Mouse (Mus musculus) brown adipose tissue, adult 24 weeks (tissue): ENCODE data around the gene Fam25c. TPM values are rescaled to one million over a fixed set of nuclear protein-coding genes. Genes with fewer than 3 reads are reported as not detected.

ENCODE experiments used
- H3K27ac ChIP-seq: fragments of 200-500 bp; replicated peaks from 2 replicates; pipeline ENCODE4 v1.5.1; 2012; ENCODE audit warnings: low read depth, mild to moderate bottlenecking, low read length
- H3K4me1 ChIP-seq: fragments of 200-500 bp; 2 replicates; pipeline ENCODE4 v1.6.1; 2012; ENCODE audit warnings: low read length, mixed read lengths; ENCODE audit not compliant: control insufficient read depth, insufficient read depth, insufficient read length
- H3K4me3 ChIP-seq: fragments of 200-500 bp; 2 replicates; pipeline ENCODE4 v1.5.1; 2012; ENCODE audit warnings: low read depth, mild to moderate bottlenecking, low read length, moderate library complexity; ENCODE audit not compliant: insufficient read depth
- polyA plus RNA-seq: library from polyadenylated mRNA; stranded (reverse); fragments of >200 nt; gene quantifications from 2 replicates; pipeline ENCODE4 v1.2.4, GENCODE M21; 2012; ENCODE audit not compliant: missing spikeins, insufficient read depth, insufficient read length

The Fam25c gene
- polyA plus RNA-seq, result 2.9 TPM in 1 of 2 replicates, not detected in the other

DNA sequence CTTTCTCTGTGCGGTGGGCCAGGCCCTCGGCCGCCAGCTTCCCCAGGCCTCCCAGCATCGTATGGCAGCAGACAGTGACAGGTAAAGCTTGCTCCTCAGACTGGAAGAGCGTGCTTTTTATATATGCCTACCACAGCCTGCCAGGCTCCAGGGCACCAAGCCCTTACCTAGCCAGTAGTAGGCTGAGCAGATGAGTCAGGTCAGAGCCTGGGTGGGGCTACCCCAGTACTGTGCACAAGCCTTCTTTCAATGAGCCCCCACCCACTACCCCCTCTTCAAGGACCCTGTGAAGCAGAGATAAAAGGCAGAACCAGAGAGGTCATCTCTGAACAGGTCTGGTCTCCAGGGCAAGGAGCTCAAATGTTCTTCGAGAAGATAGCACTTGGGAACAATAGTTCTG is at the start of gene Fam25c:
Gene Fam25c, minus strand, starts transcription at position 133 of the 400 bp plus-strand sequence.
- Histone ChIP-seq H3K4me3 (no peak within 1 kb of the TSS), H3K4me1 (no peaks in the 10 kb centered on the region; the same call in 1 of the 2 replicates), H3K27ac (no peak within 1 kb of the TSS)

GRCm38 (mm10) chr14:34403424-34403823 is 48.2 kb upstream of the Fam25c start:
- no peak overlapping the region for H3K27ac ChIP-seq
- H3K4me3 ChIP-seq, result no peak overlapping the region
- no peaks in the 10 kb centered on the region for H3K4me1 ChIP-seq

- no peak overlapping the region for H3K4me3 ChIP-seq
- H3K4me1 ChIP-seq, result peaks cover 3% of the 10 kb centered on the region; the same call in 1 of the 2 replicates
- H3K27ac ChIP-seq, result no peak overlapping the region
Observed at GRCm38 (mm10) chr14:34402871-34403270, 47.6 kb upstream of the Fam25c start.

GRCm38 (mm10) chr14:34401135-34401534 is 45.9 kb upstream of the Fam25c start:
- Histone ChIP-seq H3K4me3 (no peak overlapping the region), H3K27ac (no peak overlapping the region), H3K4me1 (peaks cover 7% of the 10 kb centered on the region)

- no peak overlapping the region for H3K27ac ChIP-seq
- H3K4me1 ChIP-seq, result peaks cover 12% of the 10 kb centered on the region
Observed at GRCm38 (mm10) chr14:34400021-34400420, 44.8 kb upstream of the Fam25c start.

DNA sequence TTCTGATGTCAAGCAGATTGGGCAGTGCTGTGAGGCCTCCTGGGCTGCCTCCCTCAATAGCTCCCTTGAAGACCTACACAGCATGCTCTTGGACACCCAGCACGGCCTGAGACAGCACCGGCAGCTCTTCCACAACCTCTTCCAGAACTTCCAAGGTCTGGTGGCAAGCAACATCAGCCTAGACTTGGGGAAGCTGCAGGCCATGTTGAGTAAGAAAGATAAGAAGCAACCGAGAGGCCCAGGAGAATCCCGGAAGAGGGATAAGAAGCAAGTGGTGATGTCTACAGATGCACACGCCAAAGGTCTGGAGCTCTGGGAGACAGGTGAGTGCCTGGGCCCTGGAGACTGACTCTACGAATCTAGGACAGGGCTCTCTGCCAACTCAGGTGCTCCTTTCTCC is 44.1 kb upstream of the Fam25c start:
- H3K4me3 ChIP-seq, result no peak overlapping the region
- H3K4me1 ChIP-seq, result peaks cover 12% of the 10 kb centered on the region
- no peak overlapping the region for H3K27ac ChIP-seq

More at GRCm38 (mm10) chr14:34400021-34400420, 44.8 kb upstream of the Fam25c start:
- H3K4me3 ChIP-seq, result no peak overlapping the region

GRCm38 (mm10) chr14:34398901-34399300 is 43.7 kb upstream of the Fam25c start:
- H3K4me3 ChIP-seq, result no peak overlapping the region
- H3K4me1 ChIP-seq, result peaks cover 12% of the 10 kb centered on the region
- no peak overlapping the region for H3K27ac ChIP-seq

GRCm38 (mm10) chr14:34397871-34398270 is 42.6 kb upstream of the Fam25c start:
- H3K4me1 ChIP-seq, result peaks cover 12% of the 10 kb centered on the region
- no peak overlapping the region for H3K4me3 ChIP-seq
- no peak overlapping the region for H3K27ac ChIP-seq

DNA sequence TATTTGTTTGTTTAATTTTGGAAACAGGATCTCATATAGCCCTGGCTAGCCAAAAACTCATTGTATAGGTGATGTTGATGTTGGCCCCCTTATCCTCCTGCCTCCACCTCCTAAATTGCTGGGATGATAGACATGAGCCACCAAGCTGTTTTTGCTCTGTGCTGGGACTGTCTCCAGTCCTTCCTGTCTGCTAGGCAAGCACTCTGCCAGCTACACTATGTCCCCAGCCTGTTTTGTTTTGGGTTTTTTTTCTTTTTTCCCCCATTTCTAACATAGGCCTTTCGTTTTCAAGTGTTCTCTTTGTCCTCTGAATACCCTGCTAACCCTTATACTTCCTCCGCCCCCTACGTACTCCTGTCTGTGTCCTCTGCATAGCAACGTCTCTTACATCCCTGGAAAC is 38.1 kb upstream of the Fam25c start:
- Histone ChIP-seq H3K27ac (no peak overlapping the region), H3K4me3 (no peak overlapping the region), H3K4me1 (peaks cover 12% of the 10 kb centered on the region)

DNA sequence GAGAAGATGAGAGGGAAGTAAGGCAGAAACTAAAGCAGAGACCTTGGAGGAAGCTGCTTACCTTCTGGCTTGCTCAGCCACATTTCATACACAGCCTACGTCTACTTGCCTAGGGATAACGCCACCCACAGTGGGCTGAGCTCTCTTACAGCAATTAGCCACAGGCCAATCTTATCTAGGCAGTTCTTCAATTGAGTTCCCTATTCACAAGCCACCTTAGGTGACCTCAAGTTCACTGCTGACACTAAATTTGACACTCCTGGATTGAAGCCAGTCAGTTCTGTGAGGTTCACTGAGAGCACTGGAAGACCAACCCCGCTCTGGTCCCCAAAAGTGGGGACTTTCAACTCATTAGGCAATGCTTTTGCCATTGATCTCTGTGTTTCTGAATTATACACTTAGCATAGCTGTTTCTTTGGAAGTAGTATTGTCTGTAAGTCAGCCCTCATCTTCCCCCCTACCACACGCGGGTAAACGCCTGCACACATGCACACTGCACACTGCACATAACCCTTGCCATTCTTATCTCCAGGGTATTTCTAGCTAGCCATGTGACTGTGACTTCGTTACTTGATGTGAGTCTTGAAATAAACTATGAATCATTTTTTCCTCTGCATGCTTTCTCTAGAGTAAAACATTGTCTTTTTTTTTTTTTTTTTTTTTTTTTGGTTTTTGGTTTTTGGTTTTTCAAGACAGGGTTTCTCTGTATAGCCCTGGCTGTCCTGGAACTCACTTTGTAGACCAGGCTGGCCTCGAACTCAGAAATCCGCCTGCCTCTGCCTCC is 27.9 kb upstream of the Fam25c start:
- peak overlapping the region; percentile 48 for H3K27ac ChIP-seq
- no peak overlapping the region for H3K4me3 ChIP-seq
- peaks cover 6% of the 10 kb centered on the region for H3K4me1 ChIP-seq

GRCm38 (mm10) chr14:34378560-34379331 is 23.5 kb upstream of the Fam25c start:
- Histone ChIP-seq H3K4me3 (peak overlapping the region; percentile 76), H3K4me1 (peaks cover 19% of the 10 kb centered on the region), H3K27ac (peak overlapping the region; percentile 97)

DNA sequence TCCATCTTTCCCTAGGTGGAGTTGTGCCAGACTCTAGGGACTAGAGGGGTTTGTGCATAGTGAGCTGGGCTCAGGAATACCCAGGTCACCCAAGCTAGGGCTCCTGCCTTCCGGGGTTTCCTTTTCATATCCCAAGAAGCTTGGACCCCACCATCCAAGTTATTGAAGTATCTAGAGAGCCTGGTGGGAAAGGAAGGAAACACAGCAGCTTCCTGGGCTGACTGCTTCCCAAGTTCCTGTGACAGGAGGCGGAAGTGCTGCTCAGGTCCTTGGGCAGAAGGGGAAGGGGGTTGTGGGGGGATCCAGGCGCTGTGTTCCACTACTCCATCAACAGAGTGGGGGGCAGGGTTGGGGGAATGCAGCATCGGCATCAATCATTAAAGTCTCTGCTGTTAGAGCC is 21.9 kb upstream of the Fam25c start:
- H3K4me3 ChIP-seq, result peak overlapping the region; percentile 76
- H3K27ac ChIP-seq, result peak overlapping the region; percentile 97
- peaks cover 19% of the 10 kb centered on the region for H3K4me1 ChIP-seq

DNA sequence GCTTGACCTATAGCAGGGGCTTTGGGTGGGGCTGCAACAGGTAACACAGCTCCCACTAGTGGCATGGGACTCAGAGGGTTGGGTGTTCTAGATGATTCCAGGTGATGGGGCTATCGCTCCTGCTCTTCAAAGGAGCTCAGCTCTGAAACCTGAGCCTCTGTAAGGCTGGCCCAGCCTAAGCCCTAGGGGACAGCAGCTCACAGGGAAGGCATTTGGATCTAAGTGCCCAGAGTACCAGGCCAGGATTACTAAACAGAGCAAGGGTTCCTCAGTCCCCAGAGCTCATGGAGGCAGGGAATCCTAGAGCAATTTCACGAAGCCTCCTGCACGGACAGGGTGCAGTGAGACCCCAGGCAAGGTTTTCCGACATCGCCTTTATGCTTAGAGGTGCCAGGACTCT is 20.7 kb upstream of the Fam25c start:
- Histone ChIP-seq H3K4me3 (peak overlapping the region; percentile 76), H3K27ac (peak overlapping the region; percentile 97), H3K4me1 (peaks cover 21% of the 10 kb centered on the region)

GRCm38 (mm10) chr14:34375415-34375904 is 20.2 kb upstream of the Fam25c start, which contains the start of gene Mmrn2:
TSS of gene Mmrn2 (plus strand) at chr14:34375465.
- H3K27ac ChIP-seq, result peak within 1 kb of the TSS; percentile 97
- peaks cover 21% of the 10 kb centered on the region for H3K4me1 ChIP-seq
- H3K4me3 ChIP-seq, result peak within 1 kb of the TSS; percentile 76

GRCm38 (mm10) chr14:34374577-34374976 is 19.3 kb upstream of the Fam25c start, which contains the start of gene Sncg:
TSS of gene Sncg (minus strand) at chr14:34374789.
- Histone ChIP-seq H3K27ac (peak within 1 kb of the TSS; percentile 97), H3K4me1 (peaks cover 21% of the 10 kb centered on the region), H3K4me3 (peak within 1 kb of the TSS; percentile 76)
